ENCODE assay signal across 8 mouse cellular contexts in genomic region chr15:10400415-10400814, GRCm38 (mm10). TPM values are rescaled to one million over a fixed set of nuclear protein-coding genes. Genes with fewer than 3 reads are reported as not detected.
DNase-seq lines count a peak whose midpoint lies in the region; ATAC-seq and TF ChIP-seq lines count a peak whose summit lies in the region.

No protein-coding gene starts in this region.

- H3K4me1 ChIP-seq in lung, embryonic 14.5 days (ENCODE audit: insufficient read depth), result no peaks in the 10 kb centered on the region

- no peaks in the 10 kb centered on the region for H3K36me3 ChIP-seq in lung, embryonic 14.5 days (ENCODE audit: insufficient read depth)

- no peak overlapping the region for H3K4me2 ChIP-seq in lung, embryonic 14.5 days

- no peaks in the 10 kb centered on the region for H3K27me3 ChIP-seq in lung, embryonic 14.5 days (ENCODE audit: insufficient read depth, low read length)

- no peak overlapping the region for H3K27ac ChIP-seq in lung, embryonic 14.5 days (ENCODE audit: low read depth)

- 67% methylated on average over 3 of the region's 3 CpGs for WGBS in lung, embryonic 14.5 days

- H3K9ac ChIP-seq in lung, embryonic 14.5 days, result no peak overlapping the region

- TF ChIP-seq CTCF in lung, embryonic 14.5 days (IDR thresholded peaks at IDR 0.05; ENCODE audit: low read depth), result peak; percentile 36

- H3K9me3 ChIP-seq in lung, embryonic 14.5 days (ENCODE audit: low read depth, low read length), result no peaks in the 10 kb centered on the region

- ATAC-seq in lung, embryonic 14.5 days (ENCODE audit: insufficient read depth), result no peak

- peak; percentile 83 for DNase-seq in kidney, adult 9 months
- DNase-seq in kidney, postnatal 4 days, result no peak
- peak; percentile 22 for DNase-seq in MEL-GATA-1-ER (ENCODE audit: extremely low read depth, low read depth)
- peak; percentile 66 for DNase-seq in embryo, embryonic 10.5 days (ENCODE audit: low spot score)
- peak; percentile 48 for DNase-seq in lung, embryonic 14.5 days
- DNase-seq in spleen, adult 12 weeks (ENCODE audit: low spot score), result no peak
- no peak for DNase-seq in B cell, adult 2 months
- no peak for DNase-seq in frontal cortex, postnatal 25 days (ENCODE audit: low spot score in 2 of 2)

- H3K4me3 ChIP-seq in lung, embryonic 14.5 days (ENCODE audit: low read depth, low read length), result no peak overlapping the region

RNA-seq across cellular contexts. Expression of gene Agxt2, which starts 42.1 kb away (rescaled TPM):
- polyA plus RNA-seq in lung, embryonic 14.5 days (2014; fragmentation: Nextera tagmentation; extraction: Ambion mirVana), result not detected in 2 replicates

Comparison
In these comparisons a context has a peak if more than half of its experiments do, and no peak if none do; other contexts are left out.
1. DNase-seq: peak in kidney, adult 9 months (single experiment), MEL-GATA-1-ER (single experiment), embryo, embryonic 10.5 days (single experiment) and lung, embryonic 14.5 days (single experiment); none in kidney, postnatal 4 days (0 of 2), spleen, adult 12 weeks (single experiment), B cell, adult 2 months (0 of 2) and frontal cortex, postnatal 25 days (0 of 2).